Mouse (Mus musculus) intestine, embryonic 16.5 days (tissue): ENCODE data around the gene Tcp10b. TPM values are rescaled to one million over a fixed set of nuclear protein-coding genes. Genes with fewer than 3 reads are reported as not detected.

Source experiments
- polyA plus RNA-seq: library from polyadenylated mRNA; unstranded; fragments of >200 nt; fragmentation: Nextera tagmentation; extraction: Ambion mirVana; gene quantifications from 2 replicates; pipeline ENCODE4 v1.2.1, GENCODE M21; 2015

Tcp10b gene
- polyA plus RNA-seq, 1 experiment from 2014 or later = 0.21 TPM

Other genes with a start within 250 kb of the Tcp10b start
- gene Mas1, start 193.0 kb upstream of the Tcp10b start, polyA plus RNA-seq = 0.28 and 0.78 TPM in 2 replicates
- gene Mrgprh, start 185.1 kb upstream of the Tcp10b start, polyA plus RNA-seq = not detected in 2 replicates
- 0.53 and 1.1 TPM in 2 replicates for gene Pnldc1, start 150.9 kb upstream of the Tcp10b start, polyA plus RNA-seq
- gene Tcp1, start 145.4 kb upstream of the Tcp10b start, polyA plus RNA-seq = 307 and 348 TPM in 2 replicates
- gene Mrpl18, start 144.8 kb upstream of the Tcp10b start, polyA plus RNA-seq = 159 and 183 TPM in 2 replicates
- 0.91 and 0.99 TPM in 2 replicates for gene Acat3, start 120.5 kb upstream of the Tcp10b start, polyA plus RNA-seq
- gene Acat2, start 100.4 kb upstream of the Tcp10b start, polyA plus RNA-seq = 253 and 259 TPM in 2 replicates
- 86.6 and 96.8 TPM in 2 replicates for gene Wtap, start 66.9 kb upstream of the Tcp10b start, polyA plus RNA-seq
- 191 and 196 TPM in 2 replicates for gene Sod2, start 54.3 kb upstream of the Tcp10b start, polyA plus RNA-seq
- gene Gpr31b, start 8.8 kb upstream of the Tcp10b start, polyA plus RNA-seq = not detected in 2 replicates
- gene Unc93a, start 70.7 kb downstream of the Tcp10b start, polyA plus RNA-seq = not detected in 2 replicates
- gene Smok2a, start 160.1 kb downstream of the Tcp10b start, polyA plus RNA-seq = not detected in 2 replicates
- gene Smok2b, start 169.2 kb downstream of the Tcp10b start, polyA plus RNA-seq = not detected in 2 replicates